Mouse (Mus musculus) liver, postnatal 0 days (tissue): ENCODE results near the gene Sec24d. TPM values are rescaled to one million over a fixed set of nuclear protein-coding genes. Genes with fewer than 3 reads are reported as not detected.

ENCODE experiments used
- ATAC-seq: fragments of 200-750 bp; cut with Nextera tagmentation; 2 replicates; pipeline ENCODE4 v1.8.0; 2017; ENCODE audit warnings: mild to moderate bottlenecking, moderate library complexity
- DNase-seq: peaks from one replicate; pipeline ENCODE4 v3.0.0-alpha.2; 2016
- H3K27ac ChIP-seq: fragments of 300-500 bp; sonication (generic); 2 replicates; pipeline ENCODE4 v1.5.1; 2014; ENCODE audit warnings: antibody characterized with exemption, moderate library complexity, mild to moderate bottlenecking, low read depth
- H3K27me3 ChIP-seq: fragments of 300-500 bp; sonication (generic); 2 replicates; pipeline ENCODE4 v1.6.1; 2014; ENCODE audit warnings: low read length, control low read depth, mixed read lengths; ENCODE audit not compliant: insufficient read depth
- H3K36me3 ChIP-seq: fragments of 300-500 bp; sonication (generic); replicated peaks from 2 replicates; pipeline ENCODE4 v1.6.1; 2014; ENCODE audit warnings: mild to moderate bottlenecking, control low read depth, low read length, moderate library complexity, mixed read lengths; ENCODE audit not compliant: insufficient read depth
- H3K4me1 ChIP-seq: fragments of 300-500 bp; sonication (generic); 2 replicates; pipeline ENCODE4 v1.6.1; 2014; ENCODE audit warnings: antibody characterized with exemption, mild to moderate bottlenecking, control low read depth; ENCODE audit not compliant: insufficient read depth
- H3K4me2 ChIP-seq: fragments of 300-500 bp; sonication (generic); 2 replicates; pipeline ENCODE4 v1.6.1; 2014; ENCODE audit warnings: low read depth, mild to moderate bottlenecking, low read length, moderate library complexity, mixed read lengths
- H3K4me3 ChIP-seq: fragments of 300-500 bp; sonication (generic); 2 replicates; pipeline ENCODE4 v1.5.1; 2014; ENCODE audit warnings: low read depth, low read length
- H3K9ac ChIP-seq: fragments of 300-500 bp; sonication (generic); replicated peaks from 2 replicates; pipeline ENCODE4 v1.6.1; 2014; ENCODE audit warnings: mild to moderate bottlenecking, moderate library complexity
- H3K9me3 ChIP-seq: fragments of 300-500 bp; sonication (generic); 2 replicates; pipeline ENCODE4 v1.6.1; 2016; ENCODE audit warnings: mild to moderate bottlenecking, control low read depth, low read length, mixed read lengths
- CTCF ChIP-seq: sonication (generic); IDR thresholded peaks from 2 replicates; pipeline ENCODE4 v1.5.1; 2016; ENCODE audit warnings: antibody characterized with exemption, low read depth
- EP300 ChIP-seq: IDR thresholded peaks from 2 replicates; pipeline ENCODE4 v1.6.1; 2016; ENCODE audit warnings: antibody characterized with exemption, low read depth, mild to moderate bottlenecking
- WGBS: fragments of 180-500 bp; shearing (Covaris S2); extraction: QIAGEN DNeasy Blood & Tissue Kit; methylation state at CpG from one replicate; pipeline ENCODE4 v1.1.7; 2014; ENCODE audit not compliant: insufficient replicate concordance; 5-methylcytosine and 5-hydroxymethylcytosine counted together
- polyA plus RNA-seq: library from polyadenylated mRNA; unstranded; fragments of >200 nt; fragmentation: Nextera tagmentation; extraction: Ambion mirVana; gene quantifications from 2 replicates; pipeline ENCODE4 v1.2.1, GENCODE M21; 2015

The Sec24d gene
- polyA plus RNA-seq, 1 experiment from 2014 or later = 18.5 TPM

DNA sequence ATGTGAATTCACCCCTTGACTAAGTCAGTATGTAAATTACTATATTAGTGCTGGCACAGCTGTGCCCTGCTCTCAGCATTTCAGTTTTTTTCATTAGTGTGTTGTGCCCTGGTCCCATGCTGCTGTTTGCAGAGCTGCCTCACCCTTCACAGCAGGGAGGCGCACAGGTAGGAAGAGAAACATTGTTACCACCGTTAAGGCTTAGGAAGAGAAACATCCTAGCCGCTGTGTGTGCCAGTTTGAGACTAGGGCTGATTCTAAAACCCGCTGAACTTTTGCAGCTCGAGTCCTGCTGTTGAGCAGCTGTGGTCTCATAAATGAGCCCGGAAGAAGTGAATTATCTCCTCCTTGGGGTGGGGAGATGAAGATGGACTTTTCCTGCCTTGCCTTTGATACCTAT, 41.9 kb downstream of the Sec24d start:
- Histone ChIP-seq H3K9ac (no peak overlapping the region), H3K36me3 (peaks cover 8% of the 10 kb centered on the region), H3K4me1 (no peaks in the 10 kb centered on the region), H3K4me3 (no peak overlapping the region), H3K4me2 (no peak overlapping the region), H3K27me3 (no peaks in the 10 kb centered on the region), H3K9me3 (no peaks in the 10 kb centered on the region), H3K27ac (no peak overlapping the region)
- DNase-seq (no peak), ATAC-seq (no peak)
- no peak for TF ChIP-seq CTCF
- TF ChIP-seq EP300 = no peak
- 77% methylated on average over 6 of the region's 6 CpGs for WGBS

DNA sequence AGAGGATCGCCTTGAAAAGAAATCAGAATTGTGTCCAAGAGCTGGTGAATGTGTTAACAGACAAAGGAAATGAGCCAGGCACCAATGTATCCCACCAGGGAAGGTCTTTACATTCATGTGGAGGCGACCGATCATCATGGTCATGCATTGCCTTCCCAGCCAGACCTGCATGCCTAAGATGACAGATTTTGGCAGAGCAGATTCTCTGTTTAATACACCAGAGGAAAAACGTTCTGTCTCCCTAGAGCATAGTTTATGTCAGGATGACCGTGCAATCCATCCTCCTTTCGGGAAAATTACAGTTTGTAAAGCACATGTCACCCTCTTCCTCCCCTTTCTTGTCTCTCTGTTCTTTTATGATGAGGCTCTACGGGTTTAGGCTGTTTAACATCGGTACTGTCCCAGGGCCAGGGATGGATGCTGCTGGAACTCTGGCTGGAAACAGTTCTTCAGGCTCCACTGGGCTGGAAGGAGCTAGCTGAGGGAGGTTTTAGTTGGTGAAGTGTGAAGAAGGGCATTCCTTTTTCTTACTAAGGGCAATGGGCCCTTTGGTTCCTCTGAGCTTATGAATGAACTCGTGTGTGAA, 45.3 kb downstream of the Sec24d start:
- Histone ChIP-seq H3K9me3 (no peaks in the 10 kb centered on the region), H3K27ac (no peak overlapping the region), H3K4me3 (no peak overlapping the region), H3K9ac (no peak overlapping the region), H3K36me3 (peaks cover 8% of the 10 kb centered on the region; the same call in 1 of the 2 replicates), H3K27me3 (no peaks in the 10 kb centered on the region), H3K4me2 (no peak overlapping the region), H3K4me1 (no peaks in the 10 kb centered on the region)
- 84% methylated on average over 9 of the region's 9 CpGs for WGBS
- ATAC-seq (no peak), DNase-seq (no peak)
- TF ChIP-seq EP300 = no peak

DNA sequence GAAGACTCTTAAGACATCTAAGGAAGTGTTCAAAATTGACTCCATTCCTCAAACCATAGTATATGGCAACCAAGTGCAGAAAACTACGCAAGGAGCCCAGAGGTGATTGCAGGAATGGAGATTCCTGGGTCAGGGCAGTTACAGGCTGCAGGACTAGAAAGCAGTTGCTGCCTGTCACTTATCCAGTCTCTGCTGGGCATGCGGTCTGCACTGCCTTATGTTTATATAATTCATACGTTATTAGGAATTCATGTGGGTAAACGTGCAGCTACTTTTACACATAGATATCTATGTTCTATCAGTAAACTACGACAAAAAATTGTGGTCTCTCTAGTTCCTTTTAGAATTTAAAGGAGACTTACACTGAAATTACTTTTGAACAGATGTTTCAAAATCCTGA, 46.2 kb downstream of the Sec24d start:
- no peak for TF ChIP-seq CTCF
- no peak for TF ChIP-seq EP300
- H3K27ac ChIP-seq = no peak overlapping the region
- no peak overlapping the region for H3K9ac ChIP-seq
- DNase-seq (no peak), ATAC-seq (no peak)
- WGBS = 40% methylated on average over 5 of the region's 5 CpGs
- 0 out of 2 replicates have a peak, but pooled peaks cover 8% of the 10 kb centered on the region for H3K36me3 ChIP-seq
- H3K4me1 ChIP-seq = no peaks in the 10 kb centered on the region
- no peak overlapping the region for H3K4me2 ChIP-seq
- H3K4me3 ChIP-seq = no peak overlapping the region
- H3K27me3 ChIP-seq = no peaks in the 10 kb centered on the region
- H3K9me3 ChIP-seq = no peaks in the 10 kb centered on the region

DNA sequence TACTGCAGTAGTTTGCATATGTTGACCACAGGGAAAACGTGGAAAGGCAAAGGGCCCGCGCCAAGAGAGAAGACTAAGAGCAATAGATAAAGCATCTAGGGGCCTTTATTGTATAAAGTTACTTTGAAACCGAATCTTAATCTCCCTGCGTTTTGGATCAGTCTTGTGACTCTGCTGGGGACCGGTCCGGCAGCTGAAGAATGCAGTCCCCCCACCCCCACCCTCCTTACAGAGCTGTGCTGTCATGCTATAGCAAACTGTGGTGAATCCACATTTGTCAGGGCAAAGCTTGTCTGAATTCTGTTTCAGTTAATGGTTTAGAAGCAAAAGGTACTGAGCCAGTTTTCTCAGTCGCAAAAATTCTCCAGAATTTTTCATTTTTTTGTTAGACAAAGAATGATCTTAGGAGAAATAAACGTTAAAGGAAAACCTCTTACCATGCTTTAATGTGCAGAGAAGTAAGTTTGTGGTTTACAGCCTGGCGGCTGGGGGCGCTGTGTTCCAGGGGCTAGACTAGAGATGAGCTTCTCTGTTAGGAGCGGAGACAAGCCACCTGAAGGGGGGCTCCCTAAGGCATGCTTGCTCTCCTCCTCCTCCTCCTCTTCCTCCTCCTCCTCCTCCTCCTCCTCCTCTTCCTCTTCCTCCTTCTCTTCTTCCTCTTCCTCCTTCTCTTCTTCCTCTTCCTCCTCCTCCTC, 46.8 kb downstream of the Sec24d start:
- no peak overlapping the region for H3K27ac ChIP-seq

DNA sequence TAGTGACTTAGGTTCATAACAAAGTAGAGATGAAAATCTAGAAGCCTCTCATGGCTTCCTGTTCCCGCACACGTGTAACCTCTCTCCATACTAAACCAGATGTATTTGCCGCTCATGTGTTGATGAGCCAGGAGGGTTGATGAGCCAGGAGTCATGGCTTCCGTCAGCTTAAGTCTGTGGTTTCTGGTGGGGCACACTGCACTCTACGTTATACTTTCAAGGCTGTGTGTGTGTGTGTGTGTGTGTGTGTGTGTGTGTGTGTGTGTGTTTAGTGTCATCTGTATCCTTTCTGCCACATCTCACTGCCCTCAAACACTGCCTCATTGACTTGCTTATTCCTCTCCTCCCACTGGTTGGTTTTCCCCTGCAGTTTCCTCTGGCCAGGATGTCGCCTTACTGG, 48.8 kb downstream of the Sec24d start:
- no peak overlapping the region for H3K9ac ChIP-seq
- WGBS = 63% methylated on average over 6 of the region's 6 CpGs
- H3K4me2 ChIP-seq = no peak overlapping the region
- ATAC-seq (no peak), DNase-seq (no peak)
- no peaks in the 10 kb centered on the region for H3K27me3 ChIP-seq
- H3K4me3 ChIP-seq = no peak overlapping the region
- no peak overlapping the region for H3K27ac ChIP-seq
- 0 out of 2 replicates have a peak, but pooled peaks cover 7% of the 10 kb centered on the region for H3K36me3 ChIP-seq
- no peaks in the 10 kb centered on the region for H3K9me3 ChIP-seq
- no peaks in the 10 kb centered on the region for H3K4me1 ChIP-seq
- TF ChIP-seq CTCF (no peak), EP300 (no peak)

More for the DNA sequence above, 46.8 kb downstream of the Sec24d start:
- no peak for ATAC-seq
- WGBS = 46% methylated on average over 12 of the region's 12 CpGs
- Histone ChIP-seq H3K4me1 (no peaks in the 10 kb centered on the region), H3K9ac (no peak overlapping the region), H3K27me3 (no peaks in the 10 kb centered on the region), H3K9me3 (no peaks in the 10 kb centered on the region), H3K36me3 (0 out of 2 replicates have a peak, but pooled peaks cover 7% of the 10 kb centered on the region), H3K4me2 (no peak overlapping the region), H3K4me3 (no peak overlapping the region)
- no peak for TF ChIP-seq EP300
- TF ChIP-seq CTCF = peak; percentile 16; the same call in 1 of the 2 replicates
- no peak for DNase-seq

DNA sequence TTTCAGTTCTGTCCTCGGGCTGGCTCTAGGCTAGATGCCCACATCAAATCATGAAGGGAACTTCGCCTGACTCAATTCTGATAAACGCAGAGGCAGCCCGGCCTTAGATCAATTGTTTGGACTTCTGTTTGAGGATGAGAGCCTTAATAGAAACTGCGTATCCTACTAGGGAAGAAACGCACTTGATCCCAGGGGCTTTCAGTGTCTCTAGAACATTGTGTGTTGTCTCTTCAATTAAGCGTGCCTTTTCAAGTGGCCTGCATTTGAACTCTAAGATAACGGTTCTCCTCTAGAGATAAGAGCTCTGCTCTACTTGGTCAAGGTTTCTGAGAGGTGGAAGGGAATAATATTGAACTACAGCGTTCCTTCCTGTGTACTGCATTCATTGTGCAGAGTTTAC, 49.8 kb downstream of the Sec24d start:
- DNase-seq = no peak
- ATAC-seq = no peak
- TF ChIP-seq EP300 (no peak), CTCF (no peak)

More for the DNA sequence above, 49.8 kb downstream of the Sec24d start:
- no peak overlapping the region for H3K9ac ChIP-seq
- no peak overlapping the region for H3K27ac ChIP-seq
- H3K9me3 ChIP-seq = no peaks in the 10 kb centered on the region
- 61% methylated on average over 9 of the region's 9 CpGs for WGBS
- H3K4me3 ChIP-seq = no peak overlapping the region
- H3K27me3 ChIP-seq = no peaks in the 10 kb centered on the region
- no peak overlapping the region for H3K4me2 ChIP-seq
- H3K4me1 ChIP-seq = no peaks in the 10 kb centered on the region
- 0 out of 2 replicates have a peak, but pooled peaks cover 4% of the 10 kb centered on the region for H3K36me3 ChIP-seq
